Mouse (Mus musculus): ENCODE measurements around the gene Abhd15. TPM values are rescaled to one million over a fixed set of nuclear protein-coding genes. Genes with fewer than 3 reads are reported as not detected.
A peak's percentile ranks its signal among the peaks of the same experiment; 100 is the strongest.

Abhd15 gene
- 2.4 and 4.6 TPM in 2 replicates for polyA plus RNA-seq (2012; ENCODE audit: insufficient read depth, low replicate concordance)

DNA sequence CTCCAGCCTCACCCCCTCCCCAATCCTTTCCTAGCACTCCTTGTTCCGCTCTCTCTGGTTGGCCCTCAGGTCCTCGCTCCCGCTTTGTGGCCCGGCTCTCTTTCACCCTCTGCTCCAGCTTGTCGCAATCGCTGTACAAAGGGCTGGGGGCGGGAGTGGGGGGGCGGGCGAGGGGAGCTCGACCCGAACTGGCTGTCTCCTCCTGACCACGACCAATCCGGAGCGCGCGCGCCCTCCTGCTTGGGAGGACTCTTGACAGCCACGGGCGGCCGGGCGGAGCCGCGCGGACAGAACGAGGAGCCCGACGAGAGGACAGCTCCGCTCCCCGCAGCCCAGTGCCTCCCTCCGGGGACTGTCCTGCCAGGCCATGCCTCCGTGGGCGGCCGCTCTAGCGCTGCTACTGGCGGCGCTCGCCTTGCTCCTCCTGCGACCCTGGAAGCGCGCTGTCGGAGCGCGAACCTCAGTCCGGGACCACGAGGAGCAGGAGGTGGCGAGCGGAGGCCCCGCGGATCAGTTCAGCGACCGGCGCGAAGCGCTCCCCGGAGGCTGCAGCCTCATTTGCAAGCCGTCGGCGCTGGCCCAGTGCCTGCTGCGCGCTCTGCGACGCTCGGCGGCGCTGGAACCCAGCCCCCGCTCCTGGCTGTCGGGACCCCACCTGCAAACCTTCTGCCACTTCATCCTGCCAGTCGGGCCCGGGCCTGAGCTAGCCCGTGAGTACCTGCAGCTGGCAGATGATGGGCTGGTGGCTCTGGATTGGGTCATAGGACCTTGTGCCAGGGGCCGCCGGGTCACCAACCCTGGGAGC is at the start of gene Abhd15:
Abhd15 (plus strand) TSS at position 290 of the 805 bp plus-strand sequence.
- TF ChIP-seq GATA1 (IDR thresholded peaks at IDR 0.05; ENCODE audit: borderline replicate concordance, low read length), result no peak
- TF ChIP-seq FLI1 (IDR thresholded peaks at IDR 0.05; ENCODE audit: low read length), result no peak
- H3K27me3 ChIP-seq (replicated peaks), result peaks cover 24% of the 10 kb centered on the region
- peak within 1 kb of the TSS; percentile 94 for H3K4me3 ChIP-seq (replicated peaks)
- H3K4me1 ChIP-seq, result peaks cover 81% of the 10 kb centered on the region
- H3K9me3 ChIP-seq, result no peaks in the 10 kb centered on the region
- peaks cover 16% of the 10 kb centered on the region for H3K36me3 ChIP-seq (replicated peaks; ENCODE audit: low read length)

DNA sequence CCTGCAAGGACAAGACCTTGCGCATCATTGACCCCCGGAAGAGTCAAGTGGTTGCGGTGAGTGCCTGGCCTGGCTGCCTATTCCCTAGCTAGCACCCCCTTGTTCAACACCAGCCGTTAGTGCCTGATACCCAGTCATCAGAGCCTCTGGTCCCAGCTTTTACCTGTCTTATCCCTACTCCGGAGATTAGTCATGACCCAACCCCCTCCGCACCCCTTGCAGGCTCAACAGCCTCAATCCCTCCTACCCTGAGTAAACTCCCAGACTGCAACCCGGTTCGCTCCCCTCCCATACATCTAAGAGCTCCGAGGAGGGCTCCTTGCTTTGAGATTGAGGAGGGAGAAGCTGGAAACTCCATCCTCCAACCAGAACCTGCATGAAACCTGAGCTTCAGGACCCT is 48.4 kb upstream of the Abhd15 start:
- H3K36me3 ChIP-seq (replicated peaks; ENCODE audit: low read length), result no peaks in the 10 kb centered on the region
- H3K9me3 ChIP-seq, result no peaks in the 10 kb centered on the region
- H3K27me3 ChIP-seq (replicated peaks), result peaks cover 90% of the 10 kb centered on the region
- TF ChIP-seq GATA1 (IDR thresholded peaks at IDR 0.05; ENCODE audit: borderline replicate concordance, low read length), result no peak
- TF ChIP-seq FLI1 (IDR thresholded peaks at IDR 0.05; ENCODE audit: low read length), result no peak
- peaks cover 46% of the 10 kb centered on the region for H3K4me1 ChIP-seq
- peak overlapping the region; percentile 92 for H3K4me3 ChIP-seq (replicated peaks)

DNA sequence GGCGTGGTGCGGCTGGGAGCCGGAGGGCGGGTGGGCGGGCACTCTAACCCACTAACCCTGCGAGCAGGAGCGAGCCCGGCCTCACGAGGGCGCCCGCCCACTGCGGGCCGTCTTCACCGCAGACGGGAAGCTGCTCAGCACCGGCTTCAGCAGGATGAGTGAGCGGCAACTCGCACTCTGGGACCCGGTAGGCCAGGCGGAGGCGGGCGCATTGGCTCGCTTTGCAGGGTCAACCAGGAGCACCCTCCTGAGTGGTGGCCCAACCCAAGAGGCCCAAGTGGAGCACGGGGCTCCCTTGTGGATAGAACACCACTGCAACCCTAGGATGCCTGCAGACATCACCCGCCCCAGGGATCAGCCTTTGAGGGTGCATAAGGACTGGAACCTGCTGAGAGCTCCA is 47.8 kb upstream of the Abhd15 start:
- no peak for TF ChIP-seq FLI1 (IDR thresholded peaks at IDR 0.05; ENCODE audit: low read length)
- TF ChIP-seq GATA1 (IDR thresholded peaks at IDR 0.05; ENCODE audit: borderline replicate concordance, low read length), result no peak
- H3K27me3 ChIP-seq (replicated peaks), result peaks cover 87% of the 10 kb centered on the region
- H3K4me1 ChIP-seq, result peaks cover 40% of the 10 kb centered on the region

DNA sequence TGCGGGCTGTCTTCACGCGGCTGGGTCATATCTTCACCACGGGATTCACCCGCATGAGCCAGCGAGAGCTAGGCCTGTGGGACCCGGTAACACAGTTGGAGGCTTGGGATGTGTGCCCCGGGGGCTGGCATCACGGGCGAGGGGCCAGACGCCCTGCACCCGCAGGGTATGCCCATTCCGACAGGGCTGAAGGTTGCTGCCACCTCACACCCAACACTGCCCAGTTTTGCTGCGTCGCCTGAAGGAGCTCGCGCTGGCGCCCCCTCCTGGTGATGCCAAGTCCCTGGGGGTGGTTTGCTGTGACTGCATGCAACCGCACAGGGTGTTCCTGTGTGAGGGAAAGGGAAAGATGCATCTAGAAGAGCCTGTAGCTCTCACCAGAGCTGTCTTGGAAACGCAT is 47.1 kb upstream of the Abhd15 start:
- Histone ChIP-seq H3K4me3 (replicated peaks) (peak overlapping the region; percentile 92), H3K9me3 (no peaks in the 10 kb centered on the region), H3K36me3 (replicated peaks; ENCODE audit: low read length) (peaks cover 8% of the 10 kb centered on the region), H3K4me1 (peaks cover 34% of the 10 kb centered on the region), H3K27me3 (replicated peaks) (peaks cover 87% of the 10 kb centered on the region)
- TF ChIP-seq GATA1 (IDR thresholded peaks at IDR 0.05; ENCODE audit: borderline replicate concordance, low read length), result no peak
- no peak for TF ChIP-seq FLI1 (IDR thresholded peaks at IDR 0.05; ENCODE audit: low read length)

More for the DNA sequence above, 47.8 kb upstream of the Abhd15 start:
- Histone ChIP-seq H3K4me3 (replicated peaks) (peak overlapping the region; percentile 92), H3K36me3 (replicated peaks; ENCODE audit: low read length) (peaks cover 4% of the 10 kb centered on the region), H3K9me3 (no peaks in the 10 kb centered on the region)

DNA sequence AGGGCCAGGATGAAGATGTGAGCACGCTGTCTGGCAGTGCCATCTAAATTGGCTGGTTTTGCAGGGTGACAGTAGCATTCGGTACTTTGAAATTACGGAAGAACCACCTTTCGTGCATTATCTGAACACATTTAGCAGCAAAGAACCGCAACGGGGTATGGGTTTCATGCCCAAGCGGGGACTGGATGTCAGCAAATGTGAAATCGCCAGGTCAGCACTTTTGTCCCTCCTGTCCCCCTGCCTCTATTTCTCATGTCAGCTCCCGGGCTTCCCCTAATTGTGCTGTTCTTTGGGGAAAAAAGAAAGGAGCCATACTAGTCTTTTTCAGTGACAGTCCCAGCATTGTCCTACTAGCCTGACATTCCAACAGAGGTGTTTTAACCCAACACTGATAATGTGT is 46.5 kb upstream of the Abhd15 start:
- Histone ChIP-seq H3K9me3 (no peaks in the 10 kb centered on the region), H3K36me3 (replicated peaks; ENCODE audit: low read length) (peaks cover 8% of the 10 kb centered on the region), H3K4me3 (replicated peaks) (peak overlapping the region; percentile 29), H3K27me3 (replicated peaks) (peaks cover 87% of the 10 kb centered on the region), H3K4me1 (peaks cover 30% of the 10 kb centered on the region)
- TF ChIP-seq FLI1 (IDR thresholded peaks at IDR 0.05; ENCODE audit: low read length), result no peak
- no peak for TF ChIP-seq GATA1 (IDR thresholded peaks at IDR 0.05; ENCODE audit: borderline replicate concordance, low read length)

DNA sequence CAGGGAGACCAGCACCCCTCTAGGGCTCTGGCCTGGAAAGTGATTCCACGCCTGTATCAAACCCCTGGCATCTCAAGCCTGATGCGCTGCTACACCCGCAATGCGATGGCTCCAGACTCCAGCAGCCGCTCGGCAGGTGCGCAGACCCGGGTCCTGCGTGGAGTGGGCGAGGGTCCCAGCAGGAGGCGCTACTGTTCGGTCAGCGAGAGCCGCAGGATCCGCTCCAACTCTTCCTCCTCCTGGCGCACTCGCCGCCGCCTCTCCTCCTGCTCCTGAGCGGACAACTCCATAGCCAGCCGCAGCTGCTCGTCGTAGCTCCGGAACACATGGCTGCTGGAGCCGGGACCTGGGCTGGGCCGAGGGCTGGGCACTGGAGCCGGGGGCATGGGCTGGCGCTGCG is 43.5 kb upstream of the Abhd15 start:
- Histone ChIP-seq H3K27me3 (replicated peaks) (peaks cover 76% of the 10 kb centered on the region), H3K4me3 (replicated peaks) (no peak overlapping the region), H3K36me3 (replicated peaks; ENCODE audit: low read length) (peaks cover 8% of the 10 kb centered on the region), H3K9me3 (no peaks in the 10 kb centered on the region), H3K4me1 (peaks cover 19% of the 10 kb centered on the region)
- TF ChIP-seq FLI1 (IDR thresholded peaks at IDR 0.05; ENCODE audit: low read length) (no peak), GATA1 (IDR thresholded peaks at IDR 0.05; ENCODE audit: borderline replicate concordance, low read length) (no peak)

DNA sequence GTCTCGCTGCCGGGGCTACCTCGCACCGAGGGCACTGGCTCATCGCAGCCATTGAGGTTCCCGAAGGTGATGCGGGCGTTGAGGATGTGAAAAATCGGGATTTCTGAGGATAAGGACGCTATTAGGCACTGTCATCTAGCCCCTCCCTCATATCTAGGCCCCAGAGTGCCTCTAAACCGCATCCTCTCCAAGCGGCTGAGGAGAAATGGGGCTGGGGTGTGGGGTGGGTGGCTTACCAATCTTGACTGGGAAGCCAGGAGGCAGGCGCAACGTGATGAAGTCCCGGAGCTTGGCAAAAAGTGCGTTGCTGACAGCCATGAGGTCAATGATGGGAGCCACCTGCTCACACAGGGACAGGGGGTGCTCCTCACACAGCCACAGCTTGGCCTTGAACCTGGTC is 42.1 kb upstream of the Abhd15 start:
- Histone ChIP-seq H3K4me3 (replicated peaks) (no peak overlapping the region), H3K9me3 (no peaks in the 10 kb centered on the region), H3K27me3 (replicated peaks) (peaks cover 76% of the 10 kb centered on the region), H3K36me3 (replicated peaks; ENCODE audit: low read length) (peaks cover 8% of the 10 kb centered on the region), H3K4me1 (peaks cover 6% of the 10 kb centered on the region)
- no peak for TF ChIP-seq GATA1 (IDR thresholded peaks at IDR 0.05; ENCODE audit: borderline replicate concordance, low read length)
- no peak for TF ChIP-seq FLI1 (IDR thresholded peaks at IDR 0.05; ENCODE audit: low read length)

DNA sequence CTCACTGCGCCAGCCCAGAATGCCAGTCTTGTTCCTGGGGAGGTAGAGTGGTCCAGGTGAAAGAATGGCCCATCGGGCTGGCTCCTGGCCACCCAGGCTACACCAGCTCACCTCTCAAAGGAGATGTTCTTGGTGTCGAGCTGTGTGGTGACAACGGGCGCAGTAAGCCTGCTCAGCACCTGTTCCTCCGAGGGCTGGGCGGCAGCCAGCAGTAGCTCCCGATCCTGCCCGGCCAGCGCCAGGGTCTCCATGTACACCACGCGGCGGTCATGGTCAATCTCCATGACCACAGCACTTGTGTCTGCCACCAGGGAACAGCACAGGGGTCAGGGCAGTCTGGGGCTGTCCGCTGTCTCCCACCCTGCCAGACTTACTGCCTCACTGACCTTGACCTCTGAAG is 38.7 kb upstream of the Abhd15 start:
- Histone ChIP-seq H3K4me1 (no peaks in the 10 kb centered on the region; the same call in 1 of the 2 replicates), H3K9me3 (no peaks in the 10 kb centered on the region), H3K36me3 (replicated peaks; ENCODE audit: low read length) (peaks cover 8% of the 10 kb centered on the region), H3K27me3 (replicated peaks) (peaks cover 64% of the 10 kb centered on the region), H3K4me3 (replicated peaks) (no peak overlapping the region)
- TF ChIP-seq FLI1 (IDR thresholded peaks at IDR 0.05; ENCODE audit: low read length) (no peak), GATA1 (IDR thresholded peaks at IDR 0.05; ENCODE audit: borderline replicate concordance, low read length) (no peak)

DNA sequence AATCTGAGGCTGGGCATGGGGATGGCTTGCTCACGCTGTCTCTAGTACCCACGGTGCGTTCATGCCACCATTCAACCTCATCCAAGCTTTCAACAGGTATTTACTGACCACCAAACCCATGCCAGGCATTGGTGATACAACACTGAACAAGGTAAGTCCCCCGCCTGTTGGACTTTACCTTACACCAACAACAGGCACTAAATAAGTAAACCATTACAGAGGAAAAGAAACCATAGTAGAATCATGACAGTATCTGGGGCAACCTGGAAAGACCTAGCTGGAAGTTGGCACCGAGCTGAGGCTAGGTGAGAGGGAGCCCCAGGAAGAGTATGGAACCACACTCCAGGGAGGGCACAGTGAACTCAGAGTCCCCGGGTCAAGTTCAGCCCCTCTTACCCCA is 38.0 kb upstream of the Abhd15 start:
- no peaks in the 10 kb centered on the region for H3K9me3 ChIP-seq
- TF ChIP-seq FLI1 (IDR thresholded peaks at IDR 0.05; ENCODE audit: low read length) (no peak), GATA1 (IDR thresholded peaks at IDR 0.05; ENCODE audit: borderline replicate concordance, low read length) (no peak)
- peaks cover 7% of the 10 kb centered on the region for H3K36me3 ChIP-seq (replicated peaks; ENCODE audit: low read length)
- H3K4me1 ChIP-seq, result peaks cover 6% of the 10 kb centered on the region; the same call in 1 of the 2 replicates
- no peak overlapping the region for H3K4me3 ChIP-seq (replicated peaks)
- peaks cover 66% of the 10 kb centered on the region for H3K27me3 ChIP-seq (replicated peaks)

DNA sequence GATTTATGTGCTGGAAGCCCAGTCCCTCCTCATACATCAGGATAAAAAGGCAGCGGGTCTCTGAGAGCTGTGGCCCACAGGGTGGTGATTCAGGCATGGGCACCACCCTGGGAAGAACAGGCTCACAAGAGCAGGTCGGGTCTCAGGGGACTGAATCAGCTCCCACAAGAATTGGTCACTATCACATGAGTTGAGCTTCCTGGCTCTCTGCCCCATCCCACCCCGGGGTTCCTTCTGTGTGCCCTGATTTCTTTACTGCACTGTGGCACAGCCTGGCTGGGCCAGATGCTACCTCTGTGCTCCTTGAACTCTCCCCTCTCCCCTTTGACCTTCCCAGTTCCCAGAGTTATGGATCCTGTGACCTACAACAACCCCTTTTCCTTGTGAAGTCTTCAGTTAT is 31.9 kb upstream of the Abhd15 start:
- Histone ChIP-seq H3K9me3 (no peaks in the 10 kb centered on the region), H3K4me3 (replicated peaks) (no peak overlapping the region), H3K36me3 (replicated peaks; ENCODE audit: low read length) (no peaks in the 10 kb centered on the region), H3K27me3 (replicated peaks) (peaks cover 46% of the 10 kb centered on the region), H3K4me1 (peaks cover 30% of the 10 kb centered on the region)
- TF ChIP-seq FLI1 (IDR thresholded peaks at IDR 0.05; ENCODE audit: low read length), result no peak
- no peak for TF ChIP-seq GATA1 (IDR thresholded peaks at IDR 0.05; ENCODE audit: borderline replicate concordance, low read length)

Data from megakaryocyte, embryonic 14.5 days (primary cell).